Mouse (Mus musculus) liver, embryonic 16.5 days (tissue): Measurements from ENCODE around the gene Gar1. TPM values are rescaled to one million over a fixed set of nuclear protein-coding genes. Genes with fewer than 3 reads are reported as not detected.

Experiments used
- ATAC-seq: fragments of 200-750 bp; cut with Nextera tagmentation; 2 replicates; pipeline ENCODE4 v1.8.0; 2017; ENCODE audit warnings: low read depth, mild to moderate bottlenecking, moderate number of reproducible peaks, moderate library complexity
- H3K27ac ChIP-seq: fragments of 300-500 bp; sonication (generic); 2 replicates; pipeline ENCODE4 v1.5.1; 2014; ENCODE audit warnings: mild to moderate bottlenecking, low read length
- H3K27me3 ChIP-seq: fragments of 300-500 bp; sonication (generic); 2 replicates; pipeline ENCODE4 v1.6.1; 2014; ENCODE audit warnings: low read depth, low read length, mixed read lengths; ENCODE audit not compliant: control insufficient read depth, insufficient read depth
- H3K36me3 ChIP-seq: fragments of 300-500 bp; sonication (generic); 2 replicates; pipeline ENCODE4 v1.6.1; 2014; ENCODE audit warnings: mild to moderate bottlenecking; ENCODE audit not compliant: control insufficient read depth, insufficient read depth
- H3K4me1 ChIP-seq: fragments of 300-500 bp; sonication (generic); 2 replicates; pipeline ENCODE4 v1.6.1; 2014; ENCODE audit warnings: low read depth, low read length, mixed read lengths; ENCODE audit not compliant: control insufficient read depth
- H3K4me2 ChIP-seq: fragments of 300-500 bp; sonication (generic); 2 replicates; pipeline ENCODE4 v1.6.1; 2014; ENCODE audit warnings: low read depth, low read length, mixed read lengths
- H3K4me3 ChIP-seq: fragments of 300-500 bp; sonication (generic); 2 replicates; pipeline ENCODE4 v1.5.1; 2014; ENCODE audit warnings: low read depth, mild to moderate bottlenecking, low read length
- H3K9ac ChIP-seq: fragments of 300-500 bp; sonication (generic); 2 replicates; pipeline ENCODE4 v1.6.1; 2014; ENCODE audit warnings: low read depth, low read length
- H3K9me3 ChIP-seq: fragments of 300-500 bp; sonication (generic); replicated peaks from 2 replicates; pipeline ENCODE4 v1.6.1; 2016; ENCODE audit warnings: low read length; ENCODE audit not compliant: control insufficient read depth
- WGBS: fragments of 180-500 bp; shearing (Covaris S2); extraction: QIAGEN DNeasy Blood & Tissue Kit; methylation state at CpG from one replicate; pipeline ENCODE4 v1.1.7; 2014; ENCODE audit not compliant: insufficient replicate concordance; 5-methylcytosine and 5-hydroxymethylcytosine counted together
- polyA plus RNA-seq: library from polyadenylated mRNA; unstranded; fragments of >200 nt; fragmentation: Nextera tagmentation; extraction: Ambion mirVana; gene quantifications from 2 replicates; pipeline ENCODE4 v1.2.1, GENCODE M21; 2015

The Gar1 gene
- 20.8 and 23.6 TPM in 2 replicates for polyA plus RNA-seq

DNA sequence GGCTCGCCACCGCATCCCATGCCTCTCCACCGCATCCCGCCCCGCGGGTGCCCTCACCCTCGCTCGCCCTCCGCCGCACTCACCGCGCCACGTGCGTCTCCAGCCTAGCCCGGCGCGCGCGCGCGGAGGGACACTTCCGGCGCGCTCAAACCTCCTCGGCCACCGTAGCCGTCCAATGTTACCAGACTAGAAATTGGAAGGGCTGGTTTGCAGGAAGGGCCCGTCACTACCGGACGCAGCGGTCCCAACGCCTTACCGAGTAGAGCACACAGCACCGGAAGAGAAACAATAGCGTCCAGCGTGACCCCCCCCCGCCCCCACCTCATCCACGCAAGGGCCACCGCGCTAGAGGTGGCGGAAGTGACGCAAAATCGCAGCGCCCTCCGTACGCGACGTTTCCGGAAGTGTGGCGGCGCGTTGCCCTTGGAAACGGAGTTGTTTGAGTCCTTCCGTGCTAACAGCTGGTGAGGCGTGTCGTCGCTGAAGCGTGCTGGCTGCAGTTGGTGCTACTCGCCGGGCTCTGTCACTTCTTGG is at the start of gene Gar1:
Gene Gar1 (minus strand): TSS at position 362 of the 534 bp plus-strand sequence.
- Histone ChIP-seq H3K9me3 (no peaks in the 10 kb centered on the region), H3K27ac (peak within 1 kb of the TSS; percentile 85), H3K27me3 (no peaks in the 10 kb centered on the region), H3K9ac (peak within 1 kb of the TSS; percentile 75), H3K4me3 (peak within 1 kb of the TSS; percentile 88), H3K4me1 (peaks cover 9% of the 10 kb centered on the region), H3K36me3 (peaks cover 1% of the 10 kb centered on the region; the same call in 1 of the 2 replicates), H3K4me2 (peak within 1 kb of the TSS; percentile 95)
- under 1% methylated on average over 60 of the region's 60 CpGs for WGBS
- ATAC-seq: peak; percentile 89

DNA sequence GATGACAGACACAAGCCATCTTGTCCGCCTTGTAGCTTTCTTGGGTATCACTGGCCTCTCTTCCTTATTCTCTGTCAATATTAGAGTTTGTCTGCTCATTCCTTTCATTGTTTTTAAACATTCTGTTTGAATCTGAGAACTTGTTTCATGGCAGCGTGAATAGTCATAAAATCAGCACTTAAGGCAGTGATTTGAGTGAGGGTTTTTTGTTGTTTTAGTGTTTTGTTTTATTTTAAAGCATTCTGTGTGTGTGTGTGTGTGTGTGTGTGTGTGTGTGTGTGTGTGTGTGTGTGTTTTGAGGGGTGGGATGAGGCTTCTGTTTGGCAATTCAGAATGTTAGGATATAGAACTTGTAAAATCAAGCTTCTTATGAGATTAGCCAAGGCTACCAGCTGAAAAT is 48.7 kb upstream of the Gar1 start:
- no peaks in the 10 kb centered on the region for H3K9me3 ChIP-seq
- no peak for ATAC-seq
- peaks cover 41% of the 10 kb centered on the region for H3K4me1 ChIP-seq
- peak overlapping the region; percentile 77 for H3K4me3 ChIP-seq
- 58% methylated on average over 2 of the region's 2 CpGs for WGBS
- peak overlapping the region; percentile 56 for H3K27ac ChIP-seq
- no peaks in the 10 kb centered on the region for H3K27me3 ChIP-seq
- H3K4me2 ChIP-seq: peak overlapping the region; percentile 91
- H3K9ac ChIP-seq: peak overlapping the region; percentile 78; the same call in 1 of the 2 replicates
- no peaks in the 10 kb centered on the region for H3K36me3 ChIP-seq

DNA sequence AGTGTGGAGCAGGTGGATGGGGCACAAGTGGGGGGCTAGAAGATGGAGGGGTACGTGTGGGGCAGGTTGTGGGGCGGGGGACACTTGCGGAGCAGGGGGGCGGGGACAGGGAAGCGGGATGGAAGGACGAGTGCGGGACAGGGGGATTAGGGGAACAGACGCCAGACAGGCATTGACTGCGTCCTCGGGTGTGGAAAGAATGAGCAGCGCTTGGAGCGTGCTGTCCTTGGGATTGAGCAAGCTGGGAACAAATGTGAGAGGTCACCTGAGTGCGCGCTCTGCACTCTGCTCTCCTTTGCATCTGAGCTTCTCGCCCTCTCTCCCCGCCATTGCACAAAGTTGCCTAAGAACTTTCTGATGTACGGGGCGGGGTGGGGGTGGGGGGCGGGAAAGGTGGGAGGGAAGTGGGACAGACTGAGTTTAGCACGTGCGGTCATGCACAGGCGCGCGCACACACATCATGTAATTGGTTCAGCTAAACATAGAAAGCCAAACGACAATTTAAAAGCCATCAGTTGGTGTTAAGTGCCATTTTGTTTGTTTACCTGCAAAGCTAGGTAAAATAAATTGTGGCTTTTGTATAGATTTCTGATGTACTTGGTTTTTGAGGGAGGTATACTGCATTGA is 48.0 kb upstream of the Gar1 start:
- no peaks in the 10 kb centered on the region for H3K27me3 ChIP-seq
- H3K36me3 ChIP-seq: no peaks in the 10 kb centered on the region
- H3K27ac ChIP-seq: peak overlapping the region; percentile 84
- H3K4me3 ChIP-seq: peak overlapping the region; percentile 77
- H3K9ac ChIP-seq: peak overlapping the region; percentile 78
- H3K4me2 ChIP-seq: peak overlapping the region; percentile 91
- ATAC-seq: peak; percentile 72
- peaks cover 37% of the 10 kb centered on the region for H3K4me1 ChIP-seq
- WGBS: under 1% methylated on average over 25 of the region's 25 CpGs
- no peaks in the 10 kb centered on the region for H3K9me3 ChIP-seq

DNA sequence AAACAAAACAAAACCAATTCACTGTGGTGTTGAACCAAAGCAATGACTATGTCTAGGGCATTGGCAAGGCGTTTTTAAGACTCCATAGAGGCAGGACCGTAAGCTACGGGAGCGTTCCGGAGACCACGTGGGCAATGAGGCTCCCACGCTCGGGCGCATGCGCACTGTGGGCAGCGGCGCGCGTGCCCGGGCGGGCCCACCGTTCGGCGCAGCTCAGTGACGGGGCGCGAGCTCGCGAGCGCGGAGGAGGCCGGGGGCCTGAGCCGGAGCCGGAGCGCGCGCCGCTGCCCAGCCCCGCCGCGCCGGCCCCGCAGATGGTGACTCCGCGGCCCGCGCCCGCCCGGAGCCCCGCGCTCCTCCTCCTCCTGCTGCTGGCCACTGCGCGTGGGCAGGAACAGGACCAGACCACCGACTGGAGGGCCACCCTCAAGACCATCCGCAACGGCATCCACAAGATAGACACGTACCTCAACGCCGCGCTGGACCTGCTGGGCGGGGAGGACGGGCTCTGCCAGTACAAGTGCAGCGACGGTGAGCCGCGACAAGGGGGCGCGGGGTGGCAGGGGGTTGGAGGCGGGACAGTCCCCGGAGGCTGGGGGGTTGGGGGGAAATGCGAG is 47.3 kb upstream of the Gar1 start, which contains the start of gene Pla2g12a:
Gene Pla2g12a (plus strand): TSS at position 202 of the 617 bp plus-strand sequence.
- H3K4me3 ChIP-seq: peak within 1 kb of the TSS; percentile 77
- peak within 1 kb of the TSS; percentile 91 for H3K4me2 ChIP-seq
- peaks cover 37% of the 10 kb centered on the region for H3K4me1 ChIP-seq
- no peaks in the 10 kb centered on the region for H3K27me3 ChIP-seq
- peak; percentile 78 for ATAC-seq
- WGBS: under 1% methylated on average over 58 of the region's 66 CpGs
- peak within 1 kb of the TSS; percentile 84 for H3K27ac ChIP-seq
- peak within 1 kb of the TSS; percentile 78 for H3K9ac ChIP-seq
- no peaks in the 10 kb centered on the region for H3K36me3 ChIP-seq
- no peaks in the 10 kb centered on the region for H3K9me3 ChIP-seq

DNA sequence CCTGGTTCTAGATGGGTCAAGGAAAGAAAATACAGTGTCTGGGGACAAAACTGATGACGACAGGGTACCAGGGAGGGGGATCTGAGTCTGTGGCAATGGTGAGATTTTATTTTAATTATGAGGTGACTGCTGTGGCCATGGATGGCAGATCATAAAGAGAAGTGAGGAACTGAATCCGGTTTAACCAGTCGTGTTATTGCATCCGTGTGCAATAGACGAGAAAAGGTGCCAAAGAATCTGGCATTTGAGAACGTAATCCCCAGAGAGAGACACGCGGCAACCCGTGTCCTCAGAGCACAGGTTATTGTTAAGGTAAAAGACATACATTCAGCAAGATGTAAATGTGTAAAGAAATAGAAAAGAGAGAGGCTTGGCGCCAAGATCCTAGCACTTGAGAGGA is 46.1 kb upstream of the Gar1 start:
- Histone ChIP-seq H3K4me2 (no peak overlapping the region), H3K9me3 (no peaks in the 10 kb centered on the region), H3K4me3 (no peak overlapping the region), H3K4me1 (peaks cover 27% of the 10 kb centered on the region), H3K36me3 (no peaks in the 10 kb centered on the region), H3K9ac (no peak overlapping the region), H3K27me3 (no peaks in the 10 kb centered on the region), H3K27ac (no peak overlapping the region)
- WGBS: 77% methylated on average over 10 of the region's 10 CpGs
- no peak for ATAC-seq

DNA sequence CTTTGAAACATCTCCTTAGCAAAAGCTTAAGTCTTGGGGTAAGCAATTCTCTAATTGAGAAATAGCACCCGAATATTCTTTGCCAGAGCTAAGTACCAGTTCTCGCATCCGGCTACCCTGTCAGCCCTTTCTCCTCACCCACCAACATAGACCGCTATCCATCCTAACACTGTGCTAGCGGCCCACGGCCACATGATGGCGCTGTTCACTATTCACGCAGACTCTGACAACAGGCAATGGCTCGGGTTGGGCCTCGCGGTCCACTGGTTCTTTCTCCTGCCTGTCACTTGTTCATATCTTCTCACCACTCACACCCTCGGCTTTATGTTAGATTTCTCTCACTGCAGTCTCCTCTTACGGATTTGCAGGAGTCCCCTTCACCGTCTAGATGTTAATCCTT is 32.5 kb upstream of the Gar1 start:
- WGBS: 46% methylated on average over 14 of the region's 14 CpGs
- H3K9me3 ChIP-seq: no peaks in the 10 kb centered on the region
- H3K36me3 ChIP-seq: peaks cover 7% of the 10 kb centered on the region
- no peak for ATAC-seq
- H3K27me3 ChIP-seq: no peaks in the 10 kb centered on the region
- no peak overlapping the region for H3K4me2 ChIP-seq
- H3K4me1 ChIP-seq: no peaks in the 10 kb centered on the region
- no peak overlapping the region for H3K4me3 ChIP-seq
- H3K27ac ChIP-seq: no peak overlapping the region
- no peak overlapping the region for H3K9ac ChIP-seq

DNA sequence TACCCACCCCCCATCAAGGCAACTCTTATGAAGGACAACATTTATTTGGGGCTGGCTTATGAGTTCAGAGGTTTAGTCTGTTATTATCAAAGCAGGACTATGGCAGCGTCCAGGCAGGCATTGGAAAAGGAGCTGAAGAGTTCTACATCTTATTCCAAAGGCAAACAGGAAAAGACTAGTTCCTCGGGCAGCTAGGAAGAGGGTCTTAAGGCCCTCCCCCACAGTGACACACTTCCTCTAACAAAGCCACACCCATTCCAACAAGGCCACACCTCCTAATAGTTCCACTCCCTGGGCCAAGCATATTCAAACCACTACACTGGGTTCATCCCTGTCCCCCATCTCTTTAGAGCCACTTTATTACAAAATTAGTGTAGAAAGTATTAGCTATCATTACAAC is 31.4 kb upstream of the Gar1 start:
- Histone ChIP-seq H3K9me3 (no peaks in the 10 kb centered on the region; the same call in 1 of the 2 replicates), H3K4me2 (no peak overlapping the region), H3K27ac (no peak overlapping the region), H3K9ac (no peak overlapping the region), H3K27me3 (no peaks in the 10 kb centered on the region), H3K36me3 (peaks cover 13% of the 10 kb centered on the region), H3K4me1 (no peaks in the 10 kb centered on the region), H3K4me3 (no peak overlapping the region)
- ATAC-seq: no peak
- WGBS: 43% methylated on average over 2 of the region's 2 CpGs

DNA sequence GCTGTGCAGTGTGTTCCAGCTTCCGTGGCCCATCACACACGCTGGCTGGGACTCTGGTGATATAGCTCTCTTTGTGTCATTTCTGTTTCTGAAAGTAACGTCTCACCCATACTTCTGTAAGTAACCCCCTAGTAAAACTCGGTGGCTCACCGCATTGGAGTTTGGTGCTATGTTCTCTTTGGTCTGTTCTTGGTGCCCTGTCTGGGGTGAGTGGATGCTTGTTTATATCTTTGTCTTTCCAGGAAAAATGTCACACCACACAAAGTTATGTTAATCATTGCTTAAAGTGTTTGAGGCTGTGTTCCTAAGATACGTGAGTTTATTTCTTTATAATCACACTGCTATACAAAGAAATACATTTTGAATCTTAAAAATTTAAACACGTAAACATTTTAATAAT is 15.7 kb upstream of the Gar1 start:
- Histone ChIP-seq H3K4me2 (no peak overlapping the region), H3K4me1 (peaks cover 2% of the 10 kb centered on the region), H3K9me3 (no peaks in the 10 kb centered on the region), H3K27me3 (no peaks in the 10 kb centered on the region), H3K27ac (no peak overlapping the region), H3K36me3 (no peaks in the 10 kb centered on the region), H3K4me3 (no peak overlapping the region), H3K9ac (no peak overlapping the region)
- 65% methylated on average over 7 of the region's 7 CpGs for WGBS
- ATAC-seq: no peak

DNA sequence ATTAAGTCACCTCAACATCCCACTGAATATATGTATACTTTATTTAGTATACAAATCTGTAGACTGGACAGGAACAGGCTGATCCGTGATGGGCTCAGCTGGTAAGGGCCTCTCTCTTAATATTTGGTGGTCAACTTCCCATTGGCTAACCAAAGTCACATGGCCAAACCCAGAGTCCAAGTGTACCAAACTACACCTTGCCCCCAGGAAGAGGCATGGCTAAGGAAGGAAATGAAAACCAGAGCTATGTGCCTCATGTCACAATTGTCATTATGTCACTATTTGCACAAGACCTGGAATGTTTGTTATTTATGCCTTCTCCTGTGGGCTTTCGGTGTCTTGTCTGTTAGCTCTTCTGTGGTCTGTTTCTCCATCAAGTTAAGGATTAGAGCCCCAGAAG is 14.7 kb upstream of the Gar1 start:
- Histone ChIP-seq H3K4me1 (peaks cover 2% of the 10 kb centered on the region), H3K27ac (no peak overlapping the region)
- WGBS: 46% methylated on average over 2 of the region's 2 CpGs

More for the DNA sequence above, 14.7 kb upstream of the Gar1 start:
- no peak overlapping the region for H3K4me3 ChIP-seq
- no peaks in the 10 kb centered on the region for H3K27me3 ChIP-seq
- no peaks in the 10 kb centered on the region for H3K9me3 ChIP-seq
- no peak overlapping the region for H3K9ac ChIP-seq
- no peaks in the 10 kb centered on the region for H3K36me3 ChIP-seq
- no peak overlapping the region for H3K4me2 ChIP-seq
- no peak for ATAC-seq
